Mouse (Mus musculus) E14TG2a.4 (cell line): Measurements from ENCODE around the gene Immp2l.

Source experiments
- CTCF ChIP-seq: conservative IDR thresholded peaks from 2 replicates; pipeline ENCODE4 v1.5.1; 2014; ENCODE audit warnings: low read length
- POU5F1 ChIP-seq: IDR thresholded peaks from 2 replicates; pipeline ENCODE4 v1.6.1; 2014; ENCODE audit warnings: low read length, borderline replicate concordance

DNA sequence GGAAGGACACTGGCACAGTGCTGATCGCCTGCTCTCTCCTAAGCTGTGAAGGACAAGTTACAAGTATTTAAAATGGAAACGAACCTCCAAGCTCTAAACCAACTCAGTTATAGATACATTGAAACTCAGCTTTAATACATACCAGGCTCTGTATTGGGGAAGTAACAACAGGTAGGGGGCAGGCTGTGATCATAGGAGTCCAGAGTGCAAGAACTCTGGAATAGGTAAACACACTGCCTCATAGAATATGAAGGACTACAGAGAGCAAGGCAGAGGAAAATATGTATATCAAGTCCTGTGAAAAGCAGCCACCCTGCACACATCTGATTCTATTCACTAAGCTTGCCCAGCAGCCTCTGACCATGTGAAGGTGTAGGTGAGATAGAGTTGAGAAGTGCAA lies 99.3 kb downstream of the Immp2l start:
- TF ChIP-seq CTCF, result no peak
- no peak for TF ChIP-seq POU5F1
